Mouse (Mus musculus) limb, embryonic 14.5 days (tissue): ENCODE data around the gene Fam120b. TPM values are rescaled to one million over a fixed set of nuclear protein-coding genes. Genes with fewer than 3 reads are reported as not detected.

Experiments
- ATAC-seq: fragments of 200-750 bp; cut with Nextera tagmentation; 2 replicates; pipeline ENCODE4 v1.8.0; 2017; ENCODE audit warnings: low read depth, moderate number of reproducible peaks, moderate TSS enrichment; ENCODE audit not compliant: low FRiP score
- DNase-seq: peaks from one replicate; pipeline ENCODE4 v3.0.0-alpha.2; 2015; ENCODE audit warnings: low spot score
- H3K27ac ChIP-seq: fragments of 300-500 bp; sonication (generic); replicated peaks from 2 replicates; pipeline ENCODE4 v1.5.1; 2014; ENCODE audit warnings: low read depth, mild to moderate bottlenecking, low read length, moderate library complexity, mixed read lengths
- H3K27me3 ChIP-seq: fragments of 300-500 bp; sonication (generic); 2 replicates; pipeline ENCODE4 v1.6.1; 2014; ENCODE audit warnings: low read length, mixed read lengths; ENCODE audit not compliant: control insufficient read depth, insufficient read depth
- H3K36me3 ChIP-seq: fragments of 300-500 bp; sonication (generic); 2 replicates; pipeline ENCODE4 v1.6.1; 2014; ENCODE audit warnings: mild to moderate bottlenecking, low read length, moderate library complexity, mixed read lengths; ENCODE audit not compliant: control insufficient read depth, insufficient read depth
- H3K4me1 ChIP-seq: fragments of 300-500 bp; sonication (generic); 2 replicates; pipeline ENCODE4 v1.6.1; 2014; ENCODE audit warnings: antibody characterized with exemption, low read length, mixed read lengths; ENCODE audit not compliant: control insufficient read depth, insufficient read depth
- H3K4me2 ChIP-seq: fragments of 300-500 bp; sonication (generic); replicated peaks from 2 replicates; pipeline ENCODE4 v1.6.1; 2014; ENCODE audit warnings: low read depth, mild to moderate bottlenecking, low read length, moderate library complexity; ENCODE audit not compliant: severe bottlenecking
- H3K4me3 ChIP-seq: fragments of 300-500 bp; sonication (generic); replicated peaks from 2 replicates; pipeline ENCODE4 v1.5.1; 2014; ENCODE audit warnings: low read length
- H3K9ac ChIP-seq: fragments of 300-500 bp; sonication (generic); 2 replicates; pipeline ENCODE4 v1.6.1; 2014; ENCODE audit warnings: mild to moderate bottlenecking, low read depth, low read length, moderate library complexity; ENCODE audit not compliant: severe bottlenecking
- H3K9me3 ChIP-seq: fragments of 300-500 bp; sonication (generic); 2 replicates; pipeline ENCODE4 v1.6.1; 2016; ENCODE audit warnings: low read length; ENCODE audit not compliant: control insufficient read depth
- POLR2A ChIP-seq: fragments of 200-500 bp; IDR thresholded peaks from 2 replicates; pipeline ENCODE4 v1.8.0; 2012; ENCODE audit warnings: inconsistent platforms, mild to moderate bottlenecking, moderate library complexity, borderline replicate concordance; ENCODE audit not compliant: insufficient read depth, insufficient read length; ENCODE audit errors: extremely low read depth
- WGBS: fragments of 180-500 bp; shearing (Covaris S2); extraction: QIAGEN DNeasy Blood & Tissue Kit; methylation state at CpG from one replicate; pipeline ENCODE4 v1.1.7; 2014; 5-methylcytosine and 5-hydroxymethylcytosine counted together
- polyA plus RNA-seq, 2 experiments: library from polyadenylated mRNA; depleted of rRNA in 1 of 2; stranded (reverse) in 1 of 2; unstranded in 1 of 2; fragments of >200 nt; fragmentation: Nextera tagmentation in 1 of 2; extraction: Ambion mirVana in 1 of 2; gene quantifications; 2 replicates each; pipeline versions ENCODE4 v1.2.1 to v1.2.3; 2012 to 2014

Gene Fam120b
- polyA plus RNA-seq, 2 experiments, result 18.9 to 25.7 TPM

DNA sequence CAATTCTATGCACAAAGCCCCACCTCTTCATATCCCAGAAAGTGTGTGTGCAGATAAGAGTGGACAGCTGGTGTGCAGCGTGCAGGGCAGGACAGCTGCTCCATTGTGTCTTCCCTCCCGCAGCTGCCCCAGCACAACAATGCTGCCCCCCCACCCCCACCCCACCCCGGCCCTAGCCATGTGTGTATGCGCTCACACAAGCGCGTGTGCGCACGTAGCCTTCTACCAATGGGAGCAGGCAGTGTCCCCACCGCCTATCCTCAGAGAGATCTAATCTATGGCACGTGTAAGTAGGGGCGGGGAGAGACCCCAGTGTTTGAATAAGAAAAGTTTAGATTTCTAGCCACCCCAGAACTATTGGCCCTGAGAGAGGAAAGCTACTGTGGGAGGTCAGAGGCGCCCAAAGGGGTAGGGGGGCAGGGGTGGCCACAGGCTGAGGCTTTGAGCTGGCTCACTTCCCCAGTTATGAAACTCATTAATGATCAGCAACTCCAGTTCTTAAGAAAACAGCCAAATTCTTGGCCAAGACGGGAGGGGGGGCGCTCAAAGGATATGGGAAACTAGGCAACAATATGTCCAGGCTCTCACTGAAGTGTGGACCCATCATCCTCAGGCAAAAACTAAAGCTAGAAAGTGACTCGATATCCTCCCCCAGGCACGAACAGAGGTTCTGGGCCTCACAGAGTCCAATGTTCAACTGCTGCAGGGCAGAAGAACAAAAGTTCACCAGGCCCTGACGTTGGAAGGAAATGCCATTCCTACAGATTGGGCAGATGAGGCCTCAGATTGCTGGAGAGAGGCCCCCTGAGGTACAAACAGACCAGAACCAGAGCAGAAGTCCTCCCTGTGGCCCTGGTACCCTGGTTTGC is 23.8 kb upstream of the Fam120b start:
- DNase-seq (peak; percentile 40), ATAC-seq (peak; percentile 73)
- Histone ChIP-seq H3K27ac (no peak overlapping the region), H3K9me3 (no peaks in the 10 kb centered on the region), H3K4me3 (no peak overlapping the region), H3K36me3 (no peaks in the 10 kb centered on the region), H3K9ac (no peak overlapping the region), H3K27me3 (peaks cover 41% of the 10 kb centered on the region), H3K4me1 (peaks cover 4% of the 10 kb centered on the region; the same call in 1 of the 2 replicates), H3K4me2 (no peak overlapping the region)
- TF ChIP-seq POLR2A, result no peak
- 64% methylated on average over 17 of the region's 17 CpGs for WGBS

- Histone ChIP-seq H3K27me3 (peaks cover 47% of the 10 kb centered on the region), H3K9ac (no peak overlapping the region), H3K9me3 (no peaks in the 10 kb centered on the region), H3K4me3 (no peak overlapping the region), H3K36me3 (no peaks in the 10 kb centered on the region), H3K27ac (no peak overlapping the region), H3K4me2 (peak overlapping the region; percentile 10; the same call in 1 of the 2 replicates), H3K4me1 (peaks cover 4% of the 10 kb centered on the region; the same call in 1 of the 2 replicates)
- ATAC-seq, result no peak
- WGBS, result 57% methylated on average over 15 of the region's 15 CpGs
- no peak for TF ChIP-seq POLR2A
- DNase-seq, result no peak
Observed at GRCm38 (mm10) chr17:15372931-15373652, 22.9 kb upstream of the Fam120b start.

GRCm38 (mm10) chr17:15374321-15375141 is 21.5 kb upstream of the Fam120b start:
- Histone ChIP-seq H3K4me1 (peaks cover 4% of the 10 kb centered on the region; the same call in 1 of the 2 replicates), H3K27ac (no peak overlapping the region), H3K27me3 (peaks cover 60% of the 10 kb centered on the region), H3K4me3 (peak overlapping the region; percentile 58), H3K9ac (peak overlapping the region; percentile 60), H3K4me2 (peak overlapping the region; percentile 99), H3K36me3 (no peaks in the 10 kb centered on the region), H3K9me3 (no peaks in the 10 kb centered on the region)
- DNase-seq (no peak), ATAC-seq (no peak)
- 3% methylated on average over 27 of the region's 50 CpGs for WGBS
- TF ChIP-seq POLR2A, result no peak

GRCm38 (mm10) chr17:15375224-15375623 is 20.8 kb upstream of the Fam120b start:
- DNase-seq (no peak), ATAC-seq (no peak)
- Histone ChIP-seq H3K27ac (no peak overlapping the region), H3K9me3 (no peaks in the 10 kb centered on the region), H3K9ac (peak overlapping the region; percentile 60), H3K36me3 (no peaks in the 10 kb centered on the region), H3K27me3 (peaks cover 67% of the 10 kb centered on the region), H3K4me1 (peaks cover 6% of the 10 kb centered on the region), H3K4me3 (peak overlapping the region; percentile 58), H3K4me2 (peak overlapping the region; percentile 99)
- TF ChIP-seq POLR2A, result no peak
- under 1% methylated on average over 18 of the region's 18 CpGs for WGBS
